Mouse (Mus musculus) megakaryocyte, embryonic 14.5 days (primary cell): Measurements from ENCODE around the gene Sv2c. TPM values are rescaled to one million over a fixed set of nuclear protein-coding genes. Genes with fewer than 3 reads are reported as not detected.

Experiments
- H3K27me3 ChIP-seq: replicated peaks from 2 replicates; pipeline ENCODE3; 2012; ENCODE audit warnings: inconsistent platforms
- H3K36me3 ChIP-seq: replicated peaks from 2 replicates; pipeline ENCODE3; 2012; ENCODE audit warnings: low read length, inconsistent platforms, mixed read lengths
- H3K4me1 ChIP-seq: 2 replicates; pipeline ENCODE4 v1.6.1; 2012; ENCODE audit warnings: inconsistent platforms
- H3K4me3 ChIP-seq: replicated peaks from 2 replicates; pipeline ENCODE3; 2012; ENCODE audit warnings: moderate library complexity, mild to moderate bottlenecking, inconsistent platforms
- H3K9me3 ChIP-seq: 2 replicates; pipeline ENCODE4 v1.6.1; 2012; ENCODE audit warnings: inconsistent platforms
- FLI1 ChIP-seq: IDR thresholded peaks from 2 replicates; pipeline ENCODE4 v1.6.1; 2012; ENCODE audit warnings: low read length, inconsistent platforms, mixed read lengths
- GATA1 ChIP-seq: IDR thresholded peaks from 3 replicates; pipeline ENCODE4 v1.6.1; 2012; ENCODE audit warnings: mixed read lengths, low read length, inconsistent platforms, borderline replicate concordance
- polyA plus RNA-seq: library from polyadenylated mRNA; stranded (reverse); fragments of >175 nt; gene quantifications from 2 replicates; pipeline ENCODE4 v1.2.3, GENCODE M21; 2012; ENCODE audit warnings: low replicate concordance; ENCODE audit not compliant: insufficient read depth

Gene Sv2c
- polyA plus RNA-seq, 1 experiment: not detected

GRCm38 (mm10) chr13:96073555-96073954 lies 58.8 kb downstream of the Sv2c start:
- H3K4me1 ChIP-seq: no peaks in the 10 kb centered on the region
- peaks cover 8% of the 10 kb centered on the region for H3K9me3 ChIP-seq
- H3K36me3 ChIP-seq: no peaks in the 10 kb centered on the region
- H3K4me3 ChIP-seq: no peak overlapping the region
- no peaks in the 10 kb centered on the region for H3K27me3 ChIP-seq
- no peak for TF ChIP-seq GATA1
- no peak for TF ChIP-seq FLI1

GRCm38 (mm10) chr13:96052755-96053154 lies 79.6 kb downstream of the Sv2c start:
- H3K36me3 ChIP-seq: no peaks in the 10 kb centered on the region
- H3K27me3 ChIP-seq: peaks cover 2% of the 10 kb centered on the region
- no peaks in the 10 kb centered on the region for H3K4me1 ChIP-seq
- H3K9me3 ChIP-seq: 0 out of 2 replicates have a peak, but pooled peaks cover 3% of the 10 kb centered on the region
- TF ChIP-seq GATA1: no peak
- TF ChIP-seq FLI1: no peak
- no peak overlapping the region for H3K4me3 ChIP-seq

- peaks cover 2% of the 10 kb centered on the region for H3K27me3 ChIP-seq
- H3K4me3 ChIP-seq: no peak overlapping the region
- no peak for TF ChIP-seq GATA1
- no peak for TF ChIP-seq FLI1
- no peaks in the 10 kb centered on the region; the same call in 1 of the 2 replicates for H3K9me3 ChIP-seq
- no peaks in the 10 kb centered on the region for H3K36me3 ChIP-seq
- no peaks in the 10 kb centered on the region for H3K4me1 ChIP-seq
Measured at GRCm38 (mm10) chr13:96045396-96045795, 87.0 kb downstream of the Sv2c start.

GRCm38 (mm10) chr13:96040275-96041042 lies 91.9 kb downstream of the Sv2c start:
- Histone ChIP-seq H3K36me3 (no peaks in the 10 kb centered on the region), H3K9me3 (no peaks in the 10 kb centered on the region; the same call in 1 of the 2 replicates), H3K4me3 (no peak overlapping the region), H3K27me3 (no peaks in the 10 kb centered on the region), H3K4me1 (peaks cover 5% of the 10 kb centered on the region)
- no peak for TF ChIP-seq FLI1

- no peaks in the 10 kb centered on the region for H3K27me3 ChIP-seq
- no peak for TF ChIP-seq FLI1
- TF ChIP-seq GATA1: no peak
- peaks cover 5% of the 10 kb centered on the region for H3K4me1 ChIP-seq
- no peak overlapping the region for H3K4me3 ChIP-seq
- no peaks in the 10 kb centered on the region; the same call in 1 of the 2 replicates for H3K9me3 ChIP-seq
- no peaks in the 10 kb centered on the region for H3K36me3 ChIP-seq
Measured at GRCm38 (mm10) chr13:96039536-96039935, 92.8 kb downstream of the Sv2c start.

GRCm38 (mm10) chr13:96030368-96031223 lies 101.8 kb downstream of the Sv2c start:
- TF ChIP-seq FLI1: no peak
- no peak for TF ChIP-seq GATA1
- Histone ChIP-seq H3K9me3 (no peaks in the 10 kb centered on the region), H3K27me3 (peaks cover 2% of the 10 kb centered on the region), H3K4me3 (no peak overlapping the region), H3K36me3 (no peaks in the 10 kb centered on the region), H3K4me1 (peaks cover 3% of the 10 kb centered on the region; the same call in 1 of the 2 replicates)

GRCm38 (mm10) chr13:96023858-96024257 lies 108.5 kb downstream of the Sv2c start:
- H3K4me3 ChIP-seq: no peak overlapping the region
- TF ChIP-seq FLI1 (no peak), GATA1 (no peak)
- H3K9me3 ChIP-seq: no peaks in the 10 kb centered on the region

GRCm38 (mm10) chr13:96015516-96015915 lies 116.9 kb downstream of the Sv2c start:
- Histone ChIP-seq H3K4me1 (peaks cover 12% of the 10 kb centered on the region), H3K9me3 (no peaks in the 10 kb centered on the region), H3K27me3 (peaks cover 8% of the 10 kb centered on the region), H3K4me3 (no peak overlapping the region), H3K36me3 (no peaks in the 10 kb centered on the region)
- TF ChIP-seq GATA1 (no peak), FLI1 (no peak)

More at GRCm38 (mm10) chr13:96023858-96024257, 108.5 kb downstream of the Sv2c start:
- Histone ChIP-seq H3K4me1 (no peaks in the 10 kb centered on the region), H3K27me3 (peaks cover 13% of the 10 kb centered on the region), H3K36me3 (no peaks in the 10 kb centered on the region)

- Histone ChIP-seq H3K9me3 (no peaks in the 10 kb centered on the region), H3K4me1 (peaks cover 9% of the 10 kb centered on the region), H3K36me3 (no peaks in the 10 kb centered on the region), H3K27me3 (peaks cover 10% of the 10 kb centered on the region), H3K4me3 (peak overlapping the region; percentile 60)
- TF ChIP-seq GATA1 (no peak), FLI1 (no peak)
Measured at GRCm38 (mm10) chr13:96010861-96011511, 121.4 kb downstream of the Sv2c start.
